Comparison of ENCODE assay signal across 9 mouse cellular contexts in genomic region chr12:53033404-53033913, GRCm38 (mm10).
A peak's percentile ranks its signal among the peaks of the same experiment; 100 is the strongest.
DNase-seq lines count a peak whose midpoint lies in the region; ATAC-seq lines count a peak whose summit lies in the region.
"Had no signal": no experiment of that assay in that cellular context is flagged by ENCODE, and none has a peak within 500 bp of the region (broad histone marks: within the 10 kb centered on the region; RNA-seq: fewer than 3 reads in every experiment).

No protein-coding gene starts in this region.

- no peak overlapping the region for H3K4me2 ChIP-seq in hindbrain, embryonic 11.5 days (replicated peaks; ENCODE audit: low read depth, low read length)
- H3K4me2 ChIP-seq: liver, embryonic 15.5 days had no signal

- no peaks in the 10 kb centered on the region for H3K36me3 ChIP-seq in hindbrain, embryonic 11.5 days (ENCODE audit: control insufficient read depth, insufficient read depth, low read length)
- H3K36me3 ChIP-seq: liver, embryonic 15.5 days had no signal

- peak; percentile 79 for DNase-seq in Muller cell, postnatal 12 days (ENCODE audit: inconsistent ontology term)
- peak; percentile 27 for DNase-seq in cerebellum, adult 9-11 months
- DNase-seq in frontal cortex, postnatal 10 days (ENCODE audit: low spot score in 2 of 2), result peak; percentile 67 to 72
- peak; percentile 75 for DNase-seq in hindbrain, embryonic 11.5 days (ENCODE audit: low spot score)
- DNase-seq in layer of hippocampus, adult 8-10 months (ENCODE audit: low spot score in 2 of 2), result peak; percentile 85 to 87
- DNase-seq in lung, postnatal 4 days, result peak; percentile 8 to 31
- DNase-seq in skeletal muscle tissue, adult 2 months (ENCODE audit: low read depth, low spot score), result peak; percentile 30
- DNase-seq in urinary bladder, postnatal 25 days (ENCODE audit: low spot score), result no peak

- ATAC-seq in hindbrain, embryonic 11.5 days (ENCODE audit: low FRiP score), result peak; percentile 78

- H3K27me3 ChIP-seq in hindbrain, embryonic 11.5 days (ENCODE audit: control insufficient read depth, insufficient read depth, low read length), result no peaks in the 10 kb centered on the region
- H3K27me3 ChIP-seq: liver, embryonic 15.5 days had no signal

- WGBS in hindbrain, embryonic 11.5 days, result 18% methylated on average over 14 of the region's 14 CpGs

- no peak overlapping the region for H3K9ac ChIP-seq in hindbrain, embryonic 11.5 days (ENCODE audit: low read depth, low read length)
- H3K9ac ChIP-seq: liver, embryonic 15.5 days had no signal

- H3K4me3 ChIP-seq in hindbrain, embryonic 11.5 days (ENCODE audit: low read depth, low read length), result no peak overlapping the region
- H3K4me3 ChIP-seq: liver, embryonic 15.5 days had no signal

- H3K4me1 ChIP-seq in hindbrain, embryonic 11.5 days (replicated peaks; ENCODE audit: control insufficient read depth, insufficient read depth, low read length), result peaks cover 5% of the 10 kb centered on the region; the same call in 1 of the 2 replicates
- H3K4me1 ChIP-seq: liver, embryonic 15.5 days had no signal

- H3K9me3 ChIP-seq in hindbrain, embryonic 11.5 days (ENCODE audit: control insufficient read depth, low read length), result no peaks in the 10 kb centered on the region
- H3K9me3 ChIP-seq: liver, embryonic 15.5 days had no signal

- peak overlapping the region; percentile 93 for H3K27ac ChIP-seq in hindbrain, embryonic 11.5 days (ENCODE audit: low read depth, low read length)
- H3K27ac ChIP-seq: liver, embryonic 15.5 days had no signal
